Mouse (Mus musculus) hindlimb bud, embryonic 11.5 days (tissue): ENCODE measurements around the gene Hmga1.

Experiments
- DNase-seq: peaks from one replicate; pipeline ENCODE4 v3.0.0-alpha.2; 2012; ENCODE audit warnings: low read depth, low spot score; ENCODE audit errors: extremely low spot score

Hmga1 gene

DNA sequence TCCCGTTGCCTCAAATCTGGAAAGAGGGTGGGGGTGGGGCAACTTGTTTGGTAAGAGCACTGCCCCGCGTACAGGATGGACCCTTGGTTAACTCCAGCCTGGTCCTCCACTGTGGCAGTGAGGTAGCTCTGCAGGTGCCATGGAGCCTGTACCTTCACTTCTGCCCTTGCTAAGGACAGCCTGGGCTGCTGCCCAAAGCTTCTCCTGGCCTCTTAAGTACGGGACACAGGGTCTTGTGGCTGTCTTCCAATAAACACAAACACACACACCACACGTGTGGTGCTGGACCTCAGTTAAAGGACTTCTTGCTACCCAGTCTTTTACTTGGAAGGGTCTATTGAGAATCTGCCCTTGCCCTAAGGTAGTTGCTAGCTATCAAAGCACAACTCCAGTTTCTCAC is 2.5 kb downstream of the Hmga1 start:
- DNase-seq: no peak

DNA sequence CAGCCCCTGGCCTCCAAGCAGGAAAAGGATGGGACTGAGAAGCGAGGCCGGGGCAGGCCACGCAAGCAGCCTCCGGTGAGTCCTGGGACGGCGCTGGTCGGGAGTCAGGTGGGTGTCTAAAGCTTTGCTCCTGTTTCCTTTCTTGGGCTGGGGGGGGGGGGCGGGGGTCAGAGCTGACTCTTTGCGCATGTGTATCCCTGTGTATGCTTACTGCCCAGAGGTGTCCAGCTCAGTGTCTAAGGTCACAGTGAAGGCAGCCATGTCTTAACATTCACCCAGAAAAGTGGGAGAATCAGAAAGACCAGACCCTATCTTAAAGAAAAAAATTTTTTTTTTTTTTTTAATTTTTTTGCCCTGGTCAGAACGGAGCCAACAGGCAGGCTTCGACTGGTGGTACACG is 3.3 kb downstream of the Hmga1 start:
- no peak for DNase-seq

- no peak for DNase-seq
Measured at GRCm38 (mm10) chr17:27560926-27561480, 4.7 kb downstream of the Hmga1 start.

DNA sequence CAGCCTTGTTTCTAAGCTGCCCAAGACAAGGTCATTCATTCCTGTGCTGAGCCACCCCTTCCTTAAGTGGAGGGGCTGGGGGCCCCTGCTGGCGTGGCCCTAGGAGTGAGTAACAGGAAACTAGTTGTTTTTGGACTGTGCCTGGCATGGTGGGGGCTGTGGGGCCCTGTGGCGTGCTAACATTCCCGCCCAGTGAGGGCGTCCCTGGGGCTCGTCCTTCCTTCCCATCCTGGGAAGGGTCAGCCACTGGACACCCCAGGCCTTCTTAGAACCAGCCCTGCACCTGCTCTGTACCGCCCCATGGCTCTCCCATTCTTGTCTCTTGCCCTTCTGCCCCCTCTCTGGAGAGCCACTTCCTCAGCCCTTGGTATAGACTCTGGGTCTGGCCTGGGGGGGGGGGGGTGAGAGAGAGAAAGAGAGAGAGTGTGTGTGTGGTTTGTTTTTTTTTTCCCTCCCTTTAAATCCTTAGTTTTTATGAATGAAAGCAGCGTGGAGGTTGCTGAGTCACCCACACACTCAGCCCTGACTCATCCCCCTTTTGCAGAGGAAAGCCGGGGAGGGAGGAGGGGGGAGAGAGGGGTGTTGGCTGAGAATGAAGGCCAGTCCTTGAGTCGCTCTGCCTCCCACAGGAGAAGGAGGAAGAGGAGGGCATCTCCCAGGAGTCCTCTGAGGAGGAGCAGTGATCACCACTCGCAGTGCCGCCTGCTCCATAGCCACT is 5.7 kb downstream of the Hmga1 start:
- DNase-seq: no peak

DNA sequence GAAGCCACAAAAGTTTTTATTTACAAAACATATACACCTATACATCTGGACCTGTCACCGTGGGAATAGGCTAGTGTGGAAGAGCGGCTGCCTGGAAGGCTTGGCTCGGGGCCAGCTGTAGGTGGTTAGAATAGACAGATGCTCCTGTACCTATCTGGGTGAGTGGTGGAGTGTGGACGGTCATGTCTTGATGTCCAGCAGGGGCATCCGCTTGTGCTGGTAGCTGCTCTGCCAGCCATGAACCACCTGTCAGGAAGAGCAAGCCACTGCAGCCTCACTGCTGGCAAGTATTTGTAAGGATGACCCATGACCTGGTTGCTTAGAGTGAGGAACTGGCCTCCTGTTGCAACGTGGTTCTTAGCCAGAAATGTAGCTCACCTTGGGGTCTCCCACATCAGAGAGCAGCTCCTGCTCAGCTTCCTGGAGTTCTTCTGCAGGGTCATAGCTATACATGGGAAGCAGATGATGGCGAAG is 7.5 kb downstream of the Hmga1 start:
- no peak for DNase-seq

- no peak for DNase-seq
Measured at GRCm38 (mm10) chr17:27564391-27565162, 8.3 kb downstream of the Hmga1 start.

DNA sequence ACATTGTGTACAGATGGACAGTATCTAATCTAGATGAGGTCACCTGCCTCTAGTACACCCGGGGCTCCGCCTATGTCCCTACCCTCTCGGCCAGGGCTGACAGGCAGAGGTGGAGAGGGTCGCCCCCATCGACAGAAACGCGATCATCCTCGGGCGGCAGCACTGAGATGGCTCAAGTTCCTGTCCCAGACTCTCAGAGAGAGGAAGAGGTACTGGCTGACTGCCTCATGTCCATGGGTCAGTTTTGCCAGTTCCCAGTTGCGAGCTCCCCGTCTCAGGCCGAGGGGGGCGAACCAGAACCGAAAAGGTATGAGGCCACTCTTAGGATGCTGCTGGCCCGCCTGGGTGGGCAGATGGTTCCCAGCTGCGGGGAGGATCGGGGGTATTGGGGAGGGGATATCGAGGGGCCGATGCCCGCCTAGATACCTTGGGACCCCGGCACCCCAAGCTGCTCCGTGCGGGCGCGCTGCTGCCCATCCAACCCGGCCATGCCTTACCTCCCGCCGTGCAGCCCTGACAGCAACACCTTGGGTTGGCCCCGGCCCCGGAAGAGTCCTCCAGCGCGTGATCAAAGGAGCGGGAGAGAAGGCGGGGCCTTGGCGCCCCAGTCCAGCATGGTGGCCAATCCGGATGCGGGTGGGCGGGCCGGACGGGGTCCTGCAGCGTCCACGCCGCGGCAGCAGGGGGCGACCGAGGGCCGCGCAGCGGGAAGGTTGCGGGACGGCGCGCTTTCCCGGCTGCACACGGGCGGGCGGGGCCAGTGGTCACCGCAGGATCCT is 9.1 kb downstream of the Hmga1 start, which contains the start of gene AI413582:
Gene AI413582 (minus strand): TSS at position 594 of the 779 bp plus-strand sequence.
- DNase-seq: no peak

DNA sequence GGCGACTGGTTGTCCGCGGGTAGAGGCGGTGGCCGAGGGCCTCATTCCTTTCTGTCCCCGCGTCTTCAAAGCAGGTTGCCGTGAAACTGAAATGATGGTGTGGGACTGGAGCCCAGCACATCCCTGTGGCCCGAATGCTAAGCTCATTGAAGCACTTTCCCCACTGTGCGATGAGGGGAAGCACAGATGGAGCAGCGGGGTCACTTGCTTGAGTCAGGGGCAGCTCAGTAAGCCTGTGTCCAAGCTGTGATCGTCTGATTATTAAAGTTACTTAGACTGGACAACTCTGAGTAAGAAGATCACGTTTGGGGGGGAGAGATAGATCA is 9.6 kb downstream of the Hmga1 start:
- DNase-seq: no peak

DNA sequence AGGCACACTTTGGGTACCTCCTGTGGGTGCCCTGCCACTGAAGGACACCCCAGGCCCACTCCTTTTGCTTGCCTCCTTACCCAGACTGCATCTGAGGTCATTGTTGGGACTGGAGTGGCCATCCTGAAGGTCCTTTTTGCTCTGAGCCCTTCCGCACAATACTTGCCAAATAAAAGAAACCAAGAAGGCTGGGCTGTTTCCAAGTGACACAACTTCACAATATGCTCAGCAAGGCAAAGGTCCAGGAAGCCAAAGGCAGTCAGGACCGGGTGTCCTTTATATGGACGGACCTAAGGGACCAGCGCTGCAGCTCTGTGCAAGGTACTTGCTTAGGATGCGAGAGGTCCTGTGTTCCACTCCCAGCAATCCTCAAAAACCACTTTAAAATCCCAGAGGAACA is 11.9 kb downstream of the Hmga1 start:
- no peak for DNase-seq

GRCm38 (mm10) chr17:27571315-27571714 is 15.0 kb downstream of the Hmga1 start:
- no peak for DNase-seq

DNA sequence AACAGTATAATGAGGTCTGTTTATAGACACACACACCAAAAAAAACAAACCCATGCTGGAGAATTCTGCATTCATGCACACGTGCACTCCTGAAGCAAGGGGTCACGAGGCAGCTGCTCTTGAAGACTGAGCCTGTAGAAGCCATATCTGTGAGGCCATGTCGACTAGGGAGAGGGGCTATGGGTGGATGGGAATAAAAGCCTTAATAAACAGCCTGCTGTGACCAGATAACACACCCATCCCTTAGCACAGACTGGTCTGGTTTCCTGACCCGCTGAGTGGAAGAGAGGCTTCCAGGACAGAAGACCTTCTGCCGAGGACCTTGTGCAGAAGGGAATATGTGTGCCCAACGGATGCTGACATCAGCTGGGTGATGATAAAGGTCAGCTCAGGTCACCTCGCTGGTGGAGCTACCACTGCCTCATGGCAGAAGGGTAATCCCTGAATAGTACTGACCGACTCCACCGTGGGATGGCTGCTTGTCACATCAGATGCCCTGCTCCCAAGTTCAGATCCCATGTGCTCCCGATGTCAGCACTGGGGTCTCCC is 17.5 kb downstream of the Hmga1 start:
- DNase-seq: no peak

DNA sequence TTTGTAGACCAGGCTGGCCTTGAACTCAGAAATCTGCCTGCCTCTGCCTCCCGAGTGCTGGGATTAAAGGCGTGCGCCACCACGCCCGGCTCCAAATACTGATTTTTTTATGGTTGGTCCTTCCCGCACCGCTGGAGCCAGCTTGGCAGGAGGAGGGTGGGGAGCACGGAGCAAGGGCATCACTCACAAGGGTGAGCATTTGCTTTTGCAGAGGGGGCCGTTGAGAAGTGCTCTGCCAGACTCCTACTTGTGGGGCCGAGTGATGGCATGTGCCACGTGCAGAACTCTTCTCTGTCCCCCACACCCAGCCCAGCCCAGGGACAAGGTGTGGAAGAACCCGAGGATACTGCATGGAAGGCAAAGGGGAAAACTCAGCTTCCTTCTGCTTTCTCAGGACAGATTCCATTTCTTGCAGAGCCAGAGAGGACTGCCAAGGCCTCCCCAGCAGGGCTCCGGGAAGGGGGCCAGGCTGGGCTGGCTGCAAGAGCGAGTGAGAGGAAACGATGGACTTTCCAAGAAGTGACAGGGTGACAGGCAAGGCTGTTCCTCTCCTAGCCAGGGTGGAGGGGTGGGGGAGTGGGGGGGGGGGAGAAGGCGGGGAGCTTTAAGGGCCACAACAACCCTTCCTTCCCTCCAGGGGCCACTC is 18.3 kb downstream of the Hmga1 start:
- DNase-seq: no peak

GRCm38 (mm10) chr17:27575116-27575776 is 18.9 kb downstream of the Hmga1 start:
- DNase-seq: no peak

GRCm38 (mm10) chr17:27576056-27576455 is 19.8 kb downstream of the Hmga1 start:
- no peak for DNase-seq

- DNase-seq: no peak
Measured at GRCm38 (mm10) chr17:27577468-27577867, 21.2 kb downstream of the Hmga1 start.

- DNase-seq: no peak
Measured at GRCm38 (mm10) chr17:27578487-27578886, 22.2 kb downstream of the Hmga1 start.

- DNase-seq: no peak
Measured at GRCm38 (mm10) chr17:27579816-27580215, 23.5 kb downstream of the Hmga1 start.

GRCm38 (mm10) chr17:27580392-27581068 is 24.2 kb downstream of the Hmga1 start:
- DNase-seq: no peak

DNA sequence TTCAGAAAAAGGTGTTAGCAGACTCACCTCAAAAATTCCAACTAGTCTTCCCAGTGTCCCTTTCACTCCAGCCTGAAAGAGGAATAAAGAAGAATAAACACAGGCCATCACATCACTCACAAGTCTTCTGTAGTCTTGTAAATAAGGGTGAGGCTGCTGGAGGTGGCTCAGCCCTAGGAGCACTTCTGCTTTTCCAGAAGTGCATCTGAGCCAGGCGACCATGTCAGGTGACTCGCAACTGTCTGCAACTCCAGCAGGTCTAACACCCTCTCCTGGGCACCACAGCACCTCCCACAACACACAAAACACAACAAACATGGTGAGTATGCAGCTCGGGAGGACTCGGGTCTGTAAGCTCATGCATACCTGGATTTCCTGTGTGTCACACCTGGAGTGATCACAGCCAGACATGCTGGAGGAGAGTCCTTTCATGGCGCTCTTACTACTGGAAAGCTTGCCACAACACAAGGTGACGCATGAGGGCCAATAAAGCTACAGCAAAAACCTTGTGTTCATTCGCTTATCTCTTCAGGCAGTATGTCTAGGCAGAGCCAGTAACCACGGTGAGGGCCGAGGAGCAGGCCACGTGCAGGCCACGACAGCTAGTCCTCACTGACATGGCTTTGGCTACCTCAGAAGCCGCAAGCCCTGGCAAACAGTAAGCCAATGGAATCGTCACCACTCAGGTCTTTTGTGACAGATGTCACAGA is 27.0 kb downstream of the Hmga1 start:
- DNase-seq: no peak
